Mouse (Mus musculus) midbrain, embryonic 14.5 days (tissue): ENCODE measurements at regions not wholly inside any gene's neighbourhood (a gene's known extent, or its start where the extent isn't known, plus 50 kb on each side); places are given as distances from the start of the nearest gene placed in this dataset.

Experiments used
- ATAC-seq: fragments of 200-750 bp; cut with Nextera tagmentation; 2 replicates; pipeline ENCODE4 v1.8.0; 2017; ENCODE audit warnings: moderate number of reproducible peaks, moderate library complexity; ENCODE audit not compliant: low FRiP score, low TSS enrichment
- DNase-seq: peaks from one replicate; pipeline ENCODE4 v3.0.0-alpha.2; 2015
- H3K27ac ChIP-seq: fragments of 300-500 bp; sonication (generic); replicated peaks from 2 replicates; pipeline ENCODE4 v1.5.1; 2014; ENCODE audit warnings: mild to moderate bottlenecking, low read depth, low read length, moderate library complexity
- H3K27me3 ChIP-seq: fragments of 300-500 bp; sonication (generic); 2 replicates; pipeline ENCODE4 v1.6.1; 2014; ENCODE audit warnings: low read length, control low read depth, mixed read lengths; ENCODE audit not compliant: control insufficient read depth, insufficient read depth
- H3K36me3 ChIP-seq: fragments of 300-500 bp; sonication (generic); 2 replicates; pipeline ENCODE4 v1.6.1; 2014; ENCODE audit warnings: low read length, control low read depth; ENCODE audit not compliant: control insufficient read depth, insufficient read depth
- H3K4me1 ChIP-seq: fragments of 300-500 bp; sonication (generic); 2 replicates; pipeline ENCODE4 v1.6.1; 2014; ENCODE audit warnings: mild to moderate bottlenecking, antibody characterized with exemption, low read length, control low read depth; ENCODE audit not compliant: control insufficient read depth, insufficient read depth
- H3K4me2 ChIP-seq: fragments of 300-500 bp; sonication (generic); 2 replicates; pipeline ENCODE4 v1.6.1; 2014; ENCODE audit warnings: mild to moderate bottlenecking, low read length, moderate library complexity
- H3K4me3 ChIP-seq: fragments of 300-500 bp; sonication (generic); replicated peaks from 2 replicates; pipeline ENCODE4 v1.5.1; 2014; ENCODE audit warnings: low read depth, low read length
- H3K9ac ChIP-seq: fragments of 300-500 bp; sonication (generic); replicated peaks from 2 replicates; pipeline ENCODE4 v1.6.1; 2014; ENCODE audit warnings: mild to moderate bottlenecking, low read length, moderate library complexity
- H3K9me3 ChIP-seq: fragments of 300-500 bp; sonication (generic); 2 replicates; pipeline ENCODE4 v1.6.1; 2016; ENCODE audit warnings: low read length, control low read depth, mixed read lengths; ENCODE audit not compliant: control insufficient read depth
- WGBS: fragments of 180-500 bp; shearing (Covaris S2); extraction: QIAGEN DNeasy Blood & Tissue Kit; methylation state at CpG from one replicate; pipeline ENCODE4 v1.1.7; 2014; 5-methylcytosine and 5-hydroxymethylcytosine counted together

DNA sequence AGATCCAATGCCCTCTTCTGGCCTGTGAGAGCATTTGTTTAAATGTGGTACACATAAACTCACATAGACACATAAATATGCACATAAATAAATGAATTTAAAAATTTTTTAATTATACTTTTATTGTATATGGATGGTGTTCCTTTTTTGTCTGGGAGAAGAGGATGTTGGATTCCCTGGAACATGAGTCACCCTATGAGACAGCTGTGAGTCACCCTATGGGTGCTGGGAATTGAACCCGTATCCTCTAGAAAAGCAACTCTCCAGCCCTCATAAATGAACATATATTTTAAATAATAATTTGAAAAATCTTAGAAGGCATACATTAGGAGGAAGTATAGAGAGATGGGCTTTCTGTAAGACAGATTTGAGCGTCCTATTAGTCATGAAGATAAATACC lies 76.1 kb upstream of the Dynlt3 start:
- no peaks in the 10 kb centered on the region for H3K4me1 ChIP-seq
- no peaks in the 10 kb centered on the region for H3K36me3 ChIP-seq
- no peaks in the 10 kb centered on the region for H3K27me3 ChIP-seq
- ATAC-seq (no peak), DNase-seq (no peak)
- no peak overlapping the region for H3K9ac ChIP-seq
- H3K4me3 ChIP-seq = no peak overlapping the region
- WGBS = 91% methylated on average over 2 of the region's 2 CpGs
- no peaks in the 10 kb centered on the region for H3K9me3 ChIP-seq
- H3K4me2 ChIP-seq = no peak overlapping the region
- H3K27ac ChIP-seq = no peak overlapping the region

DNA sequence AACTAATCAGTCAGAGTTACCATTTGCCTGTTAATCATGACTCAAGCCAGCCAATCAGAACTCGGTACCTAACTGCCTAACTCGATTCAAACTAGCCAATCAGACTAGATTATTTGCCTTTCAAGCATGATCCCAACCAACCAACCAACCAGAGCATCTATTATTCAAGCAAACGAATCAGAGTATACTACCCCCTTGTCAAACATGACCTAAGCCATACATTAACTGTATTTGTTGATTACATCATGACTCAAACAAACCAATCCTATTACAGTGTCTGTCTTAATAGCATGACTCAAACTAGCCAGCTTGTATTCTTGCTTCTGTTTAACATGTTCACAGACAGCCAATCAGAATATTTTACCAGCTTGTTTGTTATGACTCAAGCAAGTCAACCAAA lies 79.7 kb upstream of the Dynlt3 start:
- Histone ChIP-seq H3K36me3 (no peaks in the 10 kb centered on the region), H3K9ac (no peak overlapping the region), H3K27me3 (no peaks in the 10 kb centered on the region), H3K4me2 (no peak overlapping the region), H3K27ac (no peak overlapping the region), H3K9me3 (no peaks in the 10 kb centered on the region), H3K4me1 (no peaks in the 10 kb centered on the region), H3K4me3 (no peak overlapping the region)
- 79% methylated on average over 3 of the region's 3 CpGs for WGBS
- ATAC-seq = no peak
- DNase-seq = no peak

DNA sequence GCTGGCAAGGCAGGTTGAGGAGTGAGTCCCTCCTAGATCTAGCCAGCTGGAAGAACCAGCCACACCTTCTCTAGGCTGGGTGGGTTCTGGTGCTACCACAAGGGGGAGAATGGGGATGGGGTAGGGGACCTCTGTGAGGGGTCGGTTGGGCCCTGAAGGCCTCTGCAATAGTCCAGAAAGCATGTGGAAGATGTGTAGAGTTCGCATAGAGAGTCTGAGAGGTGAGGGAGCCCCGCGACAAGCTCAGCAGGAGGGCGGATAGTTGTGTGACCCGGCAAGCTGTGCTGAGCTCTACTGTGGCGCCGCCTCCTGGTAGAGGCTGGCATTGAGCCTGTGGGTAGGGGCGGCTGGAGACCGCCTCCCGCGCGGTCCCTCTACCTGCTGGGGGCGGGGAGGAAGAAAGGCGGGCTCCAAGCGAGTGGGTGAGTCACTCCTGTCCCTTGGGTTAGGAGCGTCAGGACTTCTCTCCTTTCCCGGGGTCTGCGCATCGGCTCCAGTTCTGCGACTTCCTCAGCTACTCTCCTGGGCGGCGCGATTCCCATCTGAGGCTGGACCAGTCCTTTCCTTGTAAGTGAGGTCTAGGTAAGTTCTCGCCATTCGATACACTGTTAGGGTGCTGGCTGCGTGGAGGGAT lies 84.6 kb upstream of the Dynlt3 start:
- H3K4me3 ChIP-seq = peak overlapping the region; percentile 17
- WGBS = 18% methylated on average over 27 of the region's 27 CpGs
- no peak overlapping the region for H3K27ac ChIP-seq
- H3K27me3 ChIP-seq = no peaks in the 10 kb centered on the region
- peak overlapping the region; percentile 53 for H3K4me2 ChIP-seq
- H3K36me3 ChIP-seq = no peaks in the 10 kb centered on the region
- ATAC-seq (peak; percentile 55; the same call in 1 of the 2 replicates), DNase-seq (peak; percentile 28)
- no peak overlapping the region for H3K9ac ChIP-seq
- no peaks in the 10 kb centered on the region for H3K9me3 ChIP-seq
- no peaks in the 10 kb centered on the region for H3K4me1 ChIP-seq

DNA sequence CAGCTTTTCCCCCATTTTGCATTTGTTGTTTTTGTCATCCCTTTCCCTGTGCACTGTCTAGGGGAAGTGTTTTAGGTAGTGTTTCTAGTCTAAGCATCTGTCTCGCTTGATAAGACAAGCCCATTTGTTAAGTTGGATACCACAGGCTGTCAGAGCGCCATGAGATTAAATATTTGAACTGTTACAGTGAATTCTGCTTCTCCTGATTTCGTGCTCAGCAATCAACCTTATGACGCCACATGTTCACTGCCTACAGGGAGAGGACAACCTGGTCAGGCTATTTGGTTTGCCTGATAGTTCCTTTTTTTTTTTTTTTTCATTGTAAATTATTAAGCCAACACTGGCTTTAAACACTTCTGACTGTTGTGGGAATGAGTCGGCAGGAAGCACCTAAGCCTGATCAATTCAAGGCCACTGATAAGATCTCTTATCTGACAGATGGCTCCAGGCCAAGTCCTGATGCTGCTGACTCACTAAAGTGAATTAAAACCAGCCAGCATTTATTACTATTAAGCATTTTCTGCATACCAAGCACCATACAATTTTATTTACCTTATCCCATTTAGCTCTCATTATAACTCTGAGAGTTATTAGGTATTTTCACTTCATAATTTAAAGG lies 90.3 kb upstream of the Dynlt3 start:
- Histone ChIP-seq H3K9ac (no peak overlapping the region), H3K27me3 (no peaks in the 10 kb centered on the region), H3K36me3 (no peaks in the 10 kb centered on the region), H3K4me2 (no peak overlapping the region), H3K27ac (no peak overlapping the region), H3K9me3 (no peaks in the 10 kb centered on the region), H3K4me1 (no peaks in the 10 kb centered on the region), H3K4me3 (no peak overlapping the region)
- no peak for ATAC-seq
- DNase-seq = no peak
- 58% methylated on average over 5 of the region's 5 CpGs for WGBS

DNA sequence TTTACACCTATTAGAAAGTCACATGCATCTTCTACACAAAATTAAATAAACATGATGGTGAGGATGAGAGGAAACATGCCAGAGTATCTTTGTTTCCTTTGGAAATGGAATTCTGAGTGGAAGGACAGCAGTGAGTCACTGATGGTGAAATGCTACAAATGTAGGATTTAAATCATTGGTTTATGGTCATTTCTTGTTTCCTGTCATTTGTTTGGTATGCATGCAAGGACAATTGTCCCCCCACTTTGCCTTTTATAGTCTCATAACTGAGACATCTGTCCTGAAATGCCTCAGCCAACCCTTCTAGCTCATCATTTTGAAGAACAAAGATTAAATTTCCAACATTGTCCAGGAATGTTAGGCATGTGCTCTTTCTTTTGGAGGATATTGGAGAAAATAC lies 77.2 kb upstream of the Hypm start:
- no peaks in the 10 kb centered on the region for H3K36me3 ChIP-seq
- no peak for ATAC-seq
- no peaks in the 10 kb centered on the region for H3K4me1 ChIP-seq
- H3K27ac ChIP-seq = no peak overlapping the region
- no peak overlapping the region for H3K4me2 ChIP-seq
- no peak overlapping the region for H3K9ac ChIP-seq
- H3K27me3 ChIP-seq = no peaks in the 10 kb centered on the region
- H3K9me3 ChIP-seq = no peaks in the 10 kb centered on the region
- no peak overlapping the region for H3K4me3 ChIP-seq
- no peak for DNase-seq

DNA sequence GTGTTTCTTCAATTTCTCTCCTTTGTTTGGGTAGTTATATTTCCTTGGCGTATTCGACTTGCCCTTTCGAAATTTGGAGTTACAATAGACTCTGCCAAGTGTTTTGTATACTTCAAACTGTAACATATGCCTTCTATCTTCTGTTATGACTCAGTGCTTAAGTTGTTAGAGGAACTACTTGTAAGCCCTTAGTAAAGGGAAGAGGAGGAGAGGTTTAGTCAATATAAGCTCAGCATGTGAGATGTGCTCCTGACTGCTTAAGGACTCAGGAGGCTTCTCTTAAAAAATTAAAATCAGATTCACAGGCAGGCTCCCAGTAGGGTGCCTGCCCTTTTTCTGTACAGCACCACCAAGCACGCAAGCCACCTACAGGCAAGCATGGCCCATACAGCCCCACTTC lies 69.2 kb upstream of the Hypm start:
- Histone ChIP-seq H3K4me3 (no peak overlapping the region), H3K36me3 (no peaks in the 10 kb centered on the region), H3K4me1 (no peaks in the 10 kb centered on the region), H3K9ac (no peak overlapping the region), H3K9me3 (no peaks in the 10 kb centered on the region), H3K27me3 (no peaks in the 10 kb centered on the region), H3K4me2 (no peak overlapping the region), H3K27ac (no peak overlapping the region)
- ATAC-seq (no peak), DNase-seq (no peak)
- WGBS = 81% methylated on average over 4 of the region's 4 CpGs

DNA sequence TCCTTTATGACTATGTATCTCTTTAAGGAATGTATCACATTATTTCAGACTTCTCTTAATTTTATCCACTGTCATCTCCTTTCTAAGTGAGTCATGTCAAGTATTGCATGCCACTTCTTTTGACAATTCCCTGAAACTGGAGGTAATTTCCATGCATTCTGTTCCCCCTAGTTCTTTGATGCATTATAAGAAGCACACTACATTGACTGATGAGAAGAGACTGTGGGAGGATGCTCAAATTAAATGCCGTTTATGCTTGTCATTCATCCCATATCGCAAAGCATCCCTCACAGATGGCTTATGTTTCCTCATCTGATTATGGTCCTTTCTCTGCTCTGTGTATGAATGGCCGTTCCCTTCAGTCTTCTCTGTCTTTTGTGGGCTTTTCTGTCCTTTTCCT lies 57.2 kb upstream of the Hypm start:
- no peak overlapping the region for H3K9ac ChIP-seq

More for the DNA sequence above, 57.2 kb upstream of the Hypm start:
- DNase-seq (no peak), ATAC-seq (no peak)
- Histone ChIP-seq H3K27ac (no peak overlapping the region), H3K36me3 (no peaks in the 10 kb centered on the region), H3K4me2 (no peak overlapping the region), H3K4me1 (no peaks in the 10 kb centered on the region), H3K9me3 (no peaks in the 10 kb centered on the region), H3K27me3 (no peaks in the 10 kb centered on the region), H3K4me3 (no peak overlapping the region)
- WGBS = 38% methylated on average over 3 of the region's 3 CpGs
